Mouse (Mus musculus) regulatory T cell (primary cell): Measurements from ENCODE around the gene Gabbr2.

ENCODE experiments used
- in situ Hi-C: fragments of 300-600 bp; cut with MboI, MseI; formaldehyde crosslinking; loops from one replicate; pipeline ENCODE4 v1.15.1; 2025; ENCODE audit warnings: high pct_unique_total_duplicates

The Gabbr2 gene

GRCm38 (mm10) chr4:46716361-46716760, 275.3 kb downstream of the Gabbr2 start:
- in situ Hi-C loops, result no loop called here

GRCm38 (mm10) chr4:46710523-46710922, 281.1 kb downstream of the Gabbr2 start:
- in situ Hi-C loops, result no loop called here

GRCm38 (mm10) chr4:46710018-46710417, 281.7 kb downstream of the Gabbr2 start:
- in situ Hi-C loops, result no loop called here

- in situ Hi-C loops, result no loop called here
Measured at GRCm38 (mm10) chr4:46709492-46709891, 282.2 kb downstream of the Gabbr2 start.

GRCm38 (mm10) chr4:46705739-46706138, 285.9 kb downstream of the Gabbr2 start:
- in situ Hi-C loops, result no loop called here

- in situ Hi-C loops, result no loop called here
Measured at GRCm38 (mm10) chr4:46703146-46703545, 288.5 kb downstream of the Gabbr2 start.

GRCm38 (mm10) chr4:46700223-46700651, 291.4 kb downstream of the Gabbr2 start:
- in situ Hi-C loops, result no loop called here

GRCm38 (mm10) chr4:46696467-46696866, 295.2 kb downstream of the Gabbr2 start:
- in situ Hi-C loops, result loop anchor here (5.0 kb wide), 1 partner anchor 326 kb away; no protein-coding TSS in a partner anchor

GRCm38 (mm10) chr4:46690565-46690964, 301.1 kb downstream of the Gabbr2 start:
- in situ Hi-C loops, result no loop called here

GRCm38 (mm10) chr4:46690023-46690420, 301.7 kb downstream of the Gabbr2 start:
- in situ Hi-C loops, result no loop called here

GRCm38 (mm10) chr4:46689397-46690022, 302.2 kb downstream of the Gabbr2 start:
- in situ Hi-C loops, result no loop called here

GRCm38 (mm10) chr4:46688213-46688832, 303.4 kb downstream of the Gabbr2 start:
- in situ Hi-C loops, result no loop called here

- in situ Hi-C loops, result loop anchor here (5.0 kb wide), 1 partner anchor 353 kb away; no protein-coding TSS in a partner anchor
Measured at GRCm38 (mm10) chr4:46684160-46684559, 307.5 kb downstream of the Gabbr2 start.

- in situ Hi-C loops, result no loop called here
Measured at GRCm38 (mm10) chr4:46676646-46677045, 315.0 kb downstream of the Gabbr2 start.

- in situ Hi-C loops, result no loop called here
Measured at GRCm38 (mm10) chr4:46675992-46676391, 315.7 kb downstream of the Gabbr2 start.

- in situ Hi-C loops, result no loop called here
Measured at GRCm38 (mm10) chr4:46675272-46675785, 316.3 kb downstream of the Gabbr2 start.

GRCm38 (mm10) chr4:46668620-46669019, 323.1 kb downstream of the Gabbr2 start:
- in situ Hi-C loops, result no loop called here

GRCm38 (mm10) chr4:46666420-46666819, 325.3 kb downstream of the Gabbr2 start:
- in situ Hi-C loops, result no loop called here

- in situ Hi-C loops, result no loop called here
Measured at GRCm38 (mm10) chr4:46665371-46665774, 326.3 kb downstream of the Gabbr2 start.

- in situ Hi-C loops, result no loop called here
Measured at GRCm38 (mm10) chr4:46664123-46665009, 327.3 kb downstream of the Gabbr2 start.

- in situ Hi-C loops, result no loop called here
Measured at GRCm38 (mm10) chr4:46661433-46661832, 330.2 kb downstream of the Gabbr2 start.

- in situ Hi-C loops, result no loop called here
Measured at GRCm38 (mm10) chr4:46658946-46659345, 332.7 kb downstream of the Gabbr2 start.
